Mouse (Mus musculus) limb, embryonic 12.5 days (tissue): Measurements from ENCODE around the gene Nup160. TPM values are rescaled to one million over a fixed set of nuclear protein-coding genes. Genes with fewer than 3 reads are reported as not detected.

Source experiments
- ATAC-seq: fragments of 200-750 bp; cut with Nextera tagmentation; 2 replicates; pipeline ENCODE4 v1.8.0; 2017; ENCODE audit warnings: low read depth, moderate TSS enrichment; ENCODE audit not compliant: insufficient number of reproducible peaks, insufficient read depth, low FRiP score, low TSS enrichment
- H3K27ac ChIP-seq: fragments of 300-500 bp; sonication (generic); 2 replicates; pipeline ENCODE4 v1.5.1; 2016; ENCODE audit warnings: mild to moderate bottlenecking, moderate library complexity
- H3K27me3 ChIP-seq: fragments of 300-500 bp; sonication (generic); 2 replicates; pipeline ENCODE4 v1.6.1; 2016; ENCODE audit warnings: mild to moderate bottlenecking, moderate library complexity
- H3K36me3 ChIP-seq: fragments of 300-500 bp; sonication (generic); 2 replicates; pipeline ENCODE4 v1.6.1; 2016; ENCODE audit warnings: mild to moderate bottlenecking, moderate library complexity
- H3K4me1 ChIP-seq: fragments of 300-500 bp; sonication (generic); replicated peaks from 2 replicates; pipeline ENCODE4 v1.6.1; 2016
- H3K4me2 ChIP-seq: fragments of 300-500 bp; sonication (generic); 2 replicates; pipeline ENCODE4 v1.6.1; 2016; ENCODE audit warnings: mild to moderate bottlenecking, moderate library complexity
- H3K4me3 ChIP-seq: fragments of 300-500 bp; sonication (generic); replicated peaks from 2 replicates; pipeline ENCODE4 v1.5.1; 2016; ENCODE audit warnings: mild to moderate bottlenecking
- H3K9ac ChIP-seq: fragments of 300-500 bp; sonication (generic); replicated peaks from 2 replicates; pipeline ENCODE4 v1.6.1; 2016; ENCODE audit warnings: mild to moderate bottlenecking, moderate library complexity
- H3K9me3 ChIP-seq: fragments of 300-500 bp; sonication (generic); 2 replicates; pipeline ENCODE4 v1.6.1; 2016; ENCODE audit warnings: mild to moderate bottlenecking, moderate library complexity
- whole genome bisulfite sequencing: fragments of 180-500 bp; shearing (Covaris S2); methylation state at CpG from one replicate; pipeline ENCODE4 v1.1.7; 2016; 5-methylcytosine and 5-hydroxymethylcytosine counted together
- polyA plus RNA-seq: library from polyadenylated mRNA; unstranded; fragments of >200 nt; fragmentation: Nextera tagmentation; extraction: Ambion mirVana; gene quantifications from 2 replicates; pipeline ENCODE4 v1.2.1, GENCODE M21; 2016

The Nup160 gene
- 60.9 and 63.4 TPM in 2 replicates for polyA plus RNA-seq

- Histone ChIP-seq H3K27ac (no peak within 1 kb of the TSS), H3K4me2 (no peak within 1 kb of the TSS), H3K4me1 (peaks cover 14% of the 10 kb centered on the region), H3K4me3 (no peak within 1 kb of the TSS), H3K9ac (no peak within 1 kb of the TSS), H3K36me3 (peaks cover 5% of the 10 kb centered on the region; the same call in 1 of the 2 replicates), H3K9me3 (no peaks in the 10 kb centered on the region), H3K27me3 (no peaks in the 10 kb centered on the region)
- ATAC-seq: no peak
- whole genome bisulfite sequencing: 81% methylated on average over 8 of the region's 8 CpGs
Measured at GRCm38 (mm10) chr2:90677007-90677406, at the start of gene Nup160. TSS of gene Nup160 (plus strand) at chr2:90677215.

GRCm38 (mm10) chr2:90628261-90628660, 48.8 kb upstream of the Nup160 start:
- H3K9ac ChIP-seq: no peak overlapping the region
- no peak overlapping the region for H3K4me3 ChIP-seq
- no peaks in the 10 kb centered on the region for H3K9me3 ChIP-seq
- no peak overlapping the region for H3K27ac ChIP-seq
- H3K27me3 ChIP-seq: peaks cover 52% of the 10 kb centered on the region
- no peak for ATAC-seq
- H3K36me3 ChIP-seq: no peaks in the 10 kb centered on the region
- 91% methylated on average over 5 of the region's 5 CpGs for WGBS
- no peaks in the 10 kb centered on the region for H3K4me1 ChIP-seq
- H3K4me2 ChIP-seq: no peak overlapping the region

- Histone ChIP-seq H3K27ac (no peak overlapping the region), H3K9me3 (no peaks in the 10 kb centered on the region), H3K9ac (no peak overlapping the region), H3K27me3 (peaks cover 61% of the 10 kb centered on the region), H3K4me3 (no peak overlapping the region), H3K4me2 (no peak overlapping the region), H3K4me1 (no peaks in the 10 kb centered on the region), H3K36me3 (no peaks in the 10 kb centered on the region)
- ATAC-seq: no peak
- 10% methylated on average over 2 of the region's 2 CpGs for WGBS
Measured at GRCm38 (mm10) chr2:90629552-90629951, 47.5 kb upstream of the Nup160 start.

- no peak overlapping the region for H3K9ac ChIP-seq
- H3K4me3 ChIP-seq: no peak overlapping the region
- H3K36me3 ChIP-seq: no peaks in the 10 kb centered on the region
- peaks cover 83% of the 10 kb centered on the region for H3K27me3 ChIP-seq
- WGBS: 78% methylated on average over 16 of the region's 16 CpGs
- ATAC-seq: no peak
- no peaks in the 10 kb centered on the region for H3K9me3 ChIP-seq
- H3K4me2 ChIP-seq: no peak overlapping the region
- no peaks in the 10 kb centered on the region for H3K4me1 ChIP-seq
- H3K27ac ChIP-seq: no peak overlapping the region
Measured at GRCm38 (mm10) chr2:90631938-90632733, 44.9 kb upstream of the Nup160 start.

GRCm38 (mm10) chr2:90634671-90635070, 42.3 kb upstream of the Nup160 start:
- H3K4me2 ChIP-seq: no peak overlapping the region
- H3K4me3 ChIP-seq: no peak overlapping the region
- H3K4me1 ChIP-seq: 0 out of 2 replicates have a peak, but pooled peaks cover under 1% of the 10 kb centered on the region
- no peaks in the 10 kb centered on the region for H3K36me3 ChIP-seq
- H3K27me3 ChIP-seq: peaks cover 88% of the 10 kb centered on the region
- no peak overlapping the region for H3K27ac ChIP-seq
- no peaks in the 10 kb centered on the region for H3K9me3 ChIP-seq
- ATAC-seq: no peak
- no peak overlapping the region for H3K9ac ChIP-seq

GRCm38 (mm10) chr2:90635085-90635723, 41.8 kb upstream of the Nup160 start:
- Histone ChIP-seq H3K4me3 (no peak overlapping the region), H3K27ac (no peak overlapping the region), H3K9me3 (no peaks in the 10 kb centered on the region), H3K27me3 (peaks cover 88% of the 10 kb centered on the region), H3K4me1 (peaks cover 6% of the 10 kb centered on the region; the same call in 1 of the 2 replicates), H3K36me3 (no peaks in the 10 kb centered on the region), H3K9ac (no peak overlapping the region), H3K4me2 (no peak overlapping the region)
- ATAC-seq: no peak
- 71% methylated on average over 7 of the region's 7 CpGs for WGBS

- 90% methylated on average over 7 of the region's 7 CpGs for WGBS
- peaks cover 83% of the 10 kb centered on the region for H3K27me3 ChIP-seq
Measured at GRCm38 (mm10) chr2:90636853-90637252, 40.2 kb upstream of the Nup160 start.

GRCm38 (mm10) chr2:90638986-90639746, 37.8 kb upstream of the Nup160 start:
- 85% methylated on average over 8 of the region's 8 CpGs for WGBS
- no peak for ATAC-seq
- peaks cover 8% of the 10 kb centered on the region; the same call in 1 of the 2 replicates for H3K4me1 ChIP-seq
- H3K9ac ChIP-seq: no peak overlapping the region
- H3K27me3 ChIP-seq: peaks cover 79% of the 10 kb centered on the region
- no peaks in the 10 kb centered on the region for H3K36me3 ChIP-seq
- no peak overlapping the region for H3K4me2 ChIP-seq
- no peaks in the 10 kb centered on the region for H3K9me3 ChIP-seq
- H3K27ac ChIP-seq: no peak overlapping the region
- no peak overlapping the region for H3K4me3 ChIP-seq

More at GRCm38 (mm10) chr2:90636853-90637252, 40.2 kb upstream of the Nup160 start:
- H3K9ac ChIP-seq: no peak overlapping the region
- H3K27ac ChIP-seq: no peak overlapping the region
- no peaks in the 10 kb centered on the region for H3K36me3 ChIP-seq
- peaks cover 8% of the 10 kb centered on the region; the same call in 1 of the 2 replicates for H3K4me1 ChIP-seq
- no peaks in the 10 kb centered on the region for H3K9me3 ChIP-seq
- ATAC-seq: no peak
- H3K4me2 ChIP-seq: no peak overlapping the region
- no peak overlapping the region for H3K4me3 ChIP-seq

GRCm38 (mm10) chr2:90639747-90640699, 37.0 kb upstream of the Nup160 start:
- 58% methylated on average over 5 of the region's 5 CpGs for WGBS
- H3K9me3 ChIP-seq: no peaks in the 10 kb centered on the region
- H3K36me3 ChIP-seq: no peaks in the 10 kb centered on the region
- no peak overlapping the region for H3K9ac ChIP-seq
- ATAC-seq: no peak
- H3K4me2 ChIP-seq: no peak overlapping the region
- peaks cover 77% of the 10 kb centered on the region for H3K27me3 ChIP-seq
- peaks cover 8% of the 10 kb centered on the region; the same call in 1 of the 2 replicates for H3K4me1 ChIP-seq
- H3K27ac ChIP-seq: no peak overlapping the region
- no peak overlapping the region for H3K4me3 ChIP-seq

GRCm38 (mm10) chr2:90641007-90641709, 35.9 kb upstream of the Nup160 start:
- H3K27ac ChIP-seq: no peak overlapping the region
- WGBS: 76% methylated on average over 10 of the region's 10 CpGs
- H3K4me2 ChIP-seq: no peak overlapping the region
- no peak overlapping the region for H3K4me3 ChIP-seq
- H3K9me3 ChIP-seq: no peaks in the 10 kb centered on the region
- no peak for ATAC-seq
- H3K9ac ChIP-seq: no peak overlapping the region
- H3K36me3 ChIP-seq: no peaks in the 10 kb centered on the region
- H3K27me3 ChIP-seq: peaks cover 72% of the 10 kb centered on the region
- peaks cover 8% of the 10 kb centered on the region; the same call in 1 of the 2 replicates for H3K4me1 ChIP-seq
